In the genomic region with DNA sequence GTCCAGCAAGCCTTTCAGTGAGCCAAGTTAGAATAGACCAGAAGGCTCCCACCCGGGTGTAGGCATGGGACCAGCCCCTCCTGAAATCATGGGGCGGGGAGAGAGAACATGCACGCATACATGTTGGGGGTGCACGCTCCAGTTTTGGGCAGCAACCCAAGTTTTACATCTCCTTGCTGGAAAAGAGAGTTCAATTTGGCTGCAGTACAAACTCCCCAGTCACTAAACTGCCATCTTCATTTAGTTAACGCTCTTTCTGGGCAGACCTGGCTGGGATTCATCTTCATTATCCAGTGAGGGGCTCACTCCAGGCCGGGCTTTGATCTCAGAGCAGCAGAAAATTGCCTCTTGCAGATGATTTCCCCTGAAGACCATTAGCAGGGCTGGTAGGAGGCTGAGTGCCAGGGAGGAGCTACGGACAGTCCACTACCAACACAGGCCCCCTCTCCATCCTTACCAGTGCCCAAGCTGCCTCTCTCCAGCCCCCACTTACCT, we compare ENCODE assay signal across 13 mouse cellular contexts.
DNase-seq lines count a peak whose midpoint lies in the region; ATAC-seq lines count a peak whose summit lies in the region.
"Had no signal": no experiment of that assay in that cellular context is flagged by ENCODE, and none has a peak within 500 bp of the region (broad histone marks: within the 10 kb centered on the region; RNA-seq: fewer than 3 reads in every experiment).

No protein-coding gene starts in this region.

- no peaks in the 10 kb centered on the region for H3K9me3 ChIP-seq in heart, embryonic 13.5 days
- H3K9me3 ChIP-seq in midbrain, embryonic 14.5 days (ENCODE audit: control insufficient read depth, low read length) = no peaks in the 10 kb centered on the region
- H3K9me3 ChIP-seq in midbrain, embryonic 10.5 days (replicated peaks) = no peaks in the 10 kb centered on the region
- no peaks in the 10 kb centered on the region for H3K9me3 ChIP-seq in midbrain, embryonic 16.5 days (replicated peaks; ENCODE audit: control insufficient read depth, low read length, poor library complexity, severe bottlenecking)
- H3K9me3 ChIP-seq: liver, embryonic 13.5 days had no signal

- ATAC-seq in heart, embryonic 13.5 days (ENCODE audit: extremely low read depth, insufficient number of reproducible peaks, low FRiP score, low TSS enrichment) = no peak
- ATAC-seq in midbrain, embryonic 14.5 days (ENCODE audit: low FRiP score, low TSS enrichment) = 0 out of 2 replicates have a peak, but pooled peaks have one; percentile 11
- peak; percentile 52 for ATAC-seq in midbrain, embryonic 16.5 days
- ATAC-seq: CD4-positive, CD25-positive, alpha-beta regulatory T cell, adult 4 months had no signal

- 56% methylated on average over 7 of the region's 7 CpGs for WGBS in heart, embryonic 13.5 days
- 36% methylated on average over 7 of the region's 7 CpGs for WGBS in midbrain, embryonic 14.5 days
- WGBS in midbrain, embryonic 10.5 days = 74% methylated on average over 7 of the region's 7 CpGs
- WGBS in midbrain, embryonic 16.5 days = 27% methylated on average over 7 of the region's 7 CpGs

- no peak overlapping the region for H3K9ac ChIP-seq in heart, embryonic 13.5 days
- no peak overlapping the region for H3K9ac ChIP-seq in midbrain, embryonic 14.5 days (replicated peaks; ENCODE audit: low read length)
- no peak overlapping the region for H3K9ac ChIP-seq in midbrain, embryonic 16.5 days (ENCODE audit: low read depth, low read length)
- H3K9ac ChIP-seq: liver, embryonic 13.5 days had no signal

- no peak for DNase-seq in heart, adult 18-20 months
- peak; percentile 80 for DNase-seq in midbrain, embryonic 14.5 days
- no peak for DNase-seq in midbrain, embryonic 10.5 days (ENCODE audit: low spot score)
- peak; percentile 77 to 84 for DNase-seq in cerebellum, postnatal 14 days
- no peak for DNase-seq in ovary, postnatal 36 days (ENCODE audit: low spot score)
- no peak for DNase-seq in gastrocnemius, postnatal 14 days
- DNase-seq: embryo, embryonic 11 days; liver, embryonic 13.5 days; thymus, postnatal 4 days had no signal

- no peak overlapping the region for H3K4me2 ChIP-seq in heart, embryonic 13.5 days
- no peak overlapping the region for H3K4me2 ChIP-seq in midbrain, embryonic 14.5 days (ENCODE audit: low read length)
- no peak overlapping the region for H3K4me2 ChIP-seq in midbrain, embryonic 16.5 days (ENCODE audit: low read length)
- H3K4me2 ChIP-seq: liver, embryonic 13.5 days had no signal

- no peaks in the 10 kb centered on the region for H3K36me3 ChIP-seq in heart, embryonic 13.5 days
- H3K36me3 ChIP-seq in midbrain, embryonic 14.5 days (ENCODE audit: control insufficient read depth, insufficient read depth, low read length) = no peaks in the 10 kb centered on the region
- H3K36me3 ChIP-seq in midbrain, embryonic 10.5 days = no peaks in the 10 kb centered on the region
- H3K36me3 ChIP-seq in midbrain, embryonic 16.5 days (ENCODE audit: control insufficient read depth, insufficient read depth, low read length) = no peaks in the 10 kb centered on the region
- H3K36me3 ChIP-seq: liver, embryonic 13.5 days had no signal

- H3K4me1 ChIP-seq in heart, embryonic 13.5 days = peaks cover 37% of the 10 kb centered on the region
- H3K4me1 ChIP-seq in midbrain, embryonic 14.5 days (ENCODE audit: control insufficient read depth, insufficient read depth, low read length) = peaks cover 47% of the 10 kb centered on the region
- H3K4me1 ChIP-seq in midbrain, embryonic 10.5 days = peaks cover 48% of the 10 kb centered on the region
- peaks cover 30% of the 10 kb centered on the region for H3K4me1 ChIP-seq in midbrain, embryonic 16.5 days (ENCODE audit: control insufficient read depth, insufficient read depth, low read length)

- H3K27me3 ChIP-seq in heart, embryonic 13.5 days (replicated peaks) = no peaks in the 10 kb centered on the region
- peaks cover 20% of the 10 kb centered on the region; the same call in 1 of the 2 replicates for H3K27me3 ChIP-seq in midbrain, embryonic 14.5 days (ENCODE audit: control insufficient read depth, insufficient read depth, low read length)
- H3K27me3 ChIP-seq in midbrain, embryonic 10.5 days (ENCODE audit: low read depth, poor library complexity, severe bottlenecking) = peaks cover 54% of the 10 kb centered on the region
- no peaks in the 10 kb centered on the region for H3K27me3 ChIP-seq in midbrain, embryonic 16.5 days (ENCODE audit: control insufficient read depth, insufficient read depth, low read depth, low read length)

- H3K4me3 ChIP-seq in heart, embryonic 13.5 days = no peak overlapping the region
- no peak overlapping the region for H3K4me3 ChIP-seq in midbrain, embryonic 14.5 days (replicated peaks; ENCODE audit: low read depth, low read length)
- no peak overlapping the region for H3K4me3 ChIP-seq in midbrain, embryonic 10.5 days
- no peak overlapping the region for H3K4me3 ChIP-seq in midbrain, embryonic 16.5 days (ENCODE audit: low read depth, low read length)
- H3K4me3 ChIP-seq: liver, embryonic 13.5 days had no signal

- intact Hi-C loops in gastrocnemius, postnatal 14 days (cut with DNase I; ENCODE audit: low total_unique reads) = no loop called here

- H3K27ac ChIP-seq in heart, embryonic 13.5 days (replicated peaks) = peak overlapping the region; percentile 37; the same call in 1 of the 2 replicates
- peak overlapping the region; percentile 55 for H3K27ac ChIP-seq in midbrain, embryonic 14.5 days (replicated peaks; ENCODE audit: low read depth, low read length)
- H3K27ac ChIP-seq in midbrain, embryonic 10.5 days (replicated peaks) = no peak overlapping the region
- H3K27ac ChIP-seq in midbrain, embryonic 16.5 days (ENCODE audit: low read length) = peak overlapping the region; percentile 35; the same call in 1 of the 2 replicates
- H3K27ac ChIP-seq: kidney, postnatal 0 days; liver, embryonic 13.5 days had no signal

Comparison
In these comparisons a context has a peak if more than half of its experiments do, and no peak if none do; other contexts are left out.
1. DNase-seq: peak in midbrain, embryonic 14.5 days (single experiment) and cerebellum, postnatal 14 days (2 of 2); none in heart, adult 18-20 months (0 of 2), midbrain, embryonic 10.5 days (single experiment), ovary, postnatal 36 days (single experiment) and gastrocnemius, postnatal 14 days (single experiment).